Mouse (Mus musculus) B cell, adult (primary cell): Measurements from ENCODE around the gene 4932438H23Rik. TPM values are rescaled to one million over a fixed set of nuclear protein-coding genes. Genes with fewer than 3 reads are reported as not detected.

ENCODE experiments used
- total RNA-seq: library from RNA; stranded (reverse); gene quantifications from 4 replicates; pipeline ENCODE4 v1.2.4, GENCODE M21; 2023; ENCODE audit not compliant: inconsistent age

Gene 4932438H23Rik
- total RNA-seq: 0.21 to 1.0 TPM in 2 of 4 replicates, not detected in the others

GRCm38 (mm10) chr16:91095022-91095421 is at the start of gene 4932438H23Rik:
TSS of gene 4932438H23Rik (minus strand) at chr16:91095122.

GRCm38 (mm10) chr16:91044270-91045182 is 50.4 kb downstream of the 4932438H23Rik start, which contains the start of gene Paxbp1:
TSS of gene Paxbp1 (minus strand) at chr16:91044543.

GRCm38 (mm10) chr16:91011021-91011683 is 83.8 kb downstream of the 4932438H23Rik start, which contains the start of gene Synj1:
TSS of gene Synj1 (minus strand) at chr16:91011308.

Other genes starting within 250 kb of the 4932438H23Rik start
- gene Cfap298, start 160.0 kb downstream of the 4932438H23Rik start, total RNA-seq: 14.0 to 17.1 TPM (median 15.7 TPM) in 4 replicates
- 43.5 to 59.2 TPM (median 46.2 TPM) in 4 replicates for gene Synj1, start 83.8 kb downstream of the 4932438H23Rik start, total RNA-seq
- 104 to 115 TPM (median 110 TPM) in 4 replicates for gene Paxbp1, start 50.6 kb downstream of the 4932438H23Rik start, total RNA-seq
- gene Olig2, start 130.3 kb upstream of the 4932438H23Rik start, total RNA-seq: not detected in 4 replicates
- gene Olig1, start 174.7 kb upstream of the 4932438H23Rik start, total RNA-seq: not detected in 4 replicates